Mouse (Mus musculus) C2C12 (cell line): ENCODE results near the gene H1foo.

ENCODE experiments used
- CTCF ChIP-seq: IDR thresholded peaks from one replicate; pipeline ENCODE4 v1.5.1; 2011; ENCODE audit not compliant: control insufficient read depth, insufficient read depth, insufficient read length
- MYOD1 ChIP-seq: IDR thresholded peaks from one replicate; pipeline ENCODE4 v1.6.1; 2011; ENCODE audit warnings: low read depth; ENCODE audit not compliant: control insufficient read depth, insufficient read length
- MYOG ChIP-seq: IDR thresholded peaks from one replicate; pipeline ENCODE4 v1.6.1; 2011; ENCODE audit not compliant: control insufficient read depth, insufficient read length; ENCODE audit errors: extremely low read depth
- USF1 ChIP-seq: IDR thresholded peaks from one replicate; pipeline ENCODE4 v1.6.1; 2011; ENCODE audit warnings: low read depth, mild to moderate bottlenecking, control low read depth, moderate library complexity

- TF ChIP-seq CTCF: no peak
- TF ChIP-seq MYOD1: no peak
- no peak for TF ChIP-seq USF1
- TF ChIP-seq MYOG: no peak
These were observed 21.7 kb downstream of the H1foo start for GRCm38 (mm10) chr6:115966227-115966966.
